Mouse (Mus musculus) small intestine, adult 2 months (tissue): ENCODE measurements around the gene Asic2. TPM values are rescaled to one million over a fixed set of nuclear protein-coding genes. Genes with fewer than 3 reads are reported as not detected.

ENCODE experiments used
- H3K27ac ChIP-seq: fragments of 200-500 bp; 2 replicates; pipeline ENCODE4 v1.5.1; 2012; ENCODE audit warnings: low read depth, low read length, control low read depth, inconsistent platforms; ENCODE audit not compliant: insufficient read depth
- H3K27me3 ChIP-seq: fragments of 200-500 bp; 2 replicates; pipeline ENCODE4 v1.6.1; 2012; ENCODE audit warnings: mild to moderate bottlenecking, moderate library complexity, low read length, inconsistent platforms; ENCODE audit not compliant: control insufficient read depth, insufficient read depth
- H3K36me3 ChIP-seq: fragments of 200-500 bp; 2 replicates; pipeline ENCODE4 v1.6.1; 2012; ENCODE audit warnings: mild to moderate bottlenecking, low read length, control low read depth, inconsistent platforms; ENCODE audit not compliant: control insufficient read depth, insufficient read depth
- H3K4me1 ChIP-seq: fragments of 200-500 bp; 2 replicates; pipeline ENCODE4 v1.6.1; 2012; ENCODE audit warnings: low read length, inconsistent platforms, mixed read lengths; ENCODE audit not compliant: control insufficient read depth, insufficient read depth, insufficient read length
- H3K4me3 ChIP-seq: fragments of 200-500 bp; 2 replicates; pipeline ENCODE4 v1.5.1; 2012; ENCODE audit warnings: low read depth, mild to moderate bottlenecking, control low read depth, inconsistent platforms, low read length, moderate library complexity
- CTCF ChIP-seq: fragments of 200-500 bp; IDR thresholded peaks from 2 replicates; pipeline ENCODE4 v1.5.1; 2012; ENCODE audit warnings: low read depth, mild to moderate bottlenecking, control low read depth, inconsistent platforms, low read length, moderate library complexity, mixed read lengths; ENCODE audit not compliant: insufficient replicate concordance, insufficient read length; ENCODE audit errors: extremely low read depth
- POLR2A ChIP-seq: fragments of 200-500 bp; IDR thresholded peaks from 2 replicates; pipeline ENCODE4 v1.6.1; 2012; ENCODE audit warnings: low read depth, mild to moderate bottlenecking, control low read depth, inconsistent platforms, low read length, moderate library complexity
- WGBS: fragments of 180-500 bp; shearing (Covaris S2); methylation state at CpG from one replicate; pipeline ENCODE4 v1.1.7; 2018; 5-methylcytosine and 5-hydroxymethylcytosine counted together
- polyA plus RNA-seq: library from polyadenylated mRNA; depleted of rRNA; stranded (reverse); fragments of >200 nt; gene quantifications from 2 replicates; pipeline ENCODE4 v1.2.3, GENCODE M21; 2012

The Asic2 gene
- polyA plus RNA-seq, 1 experiment: 1.4 TPM

GRCm38 (mm10) chr11:81714801-81715200 is 253.5 kb downstream of the Asic2 start:
- no peak overlapping the region for H3K27ac ChIP-seq
- H3K27me3 ChIP-seq: no peaks in the 10 kb centered on the region
- no peak for TF ChIP-seq POLR2A
- no peak for TF ChIP-seq CTCF
- 68% methylated on average over 4 of the region's 4 CpGs for WGBS
- no peak overlapping the region for H3K4me3 ChIP-seq
- no peaks in the 10 kb centered on the region for H3K36me3 ChIP-seq
- H3K4me1 ChIP-seq: no peaks in the 10 kb centered on the region

- Histone ChIP-seq H3K27ac (no peak overlapping the region), H3K4me1 (no peaks in the 10 kb centered on the region), H3K36me3 (no peaks in the 10 kb centered on the region), H3K4me3 (no peak overlapping the region), H3K27me3 (no peaks in the 10 kb centered on the region)
- WGBS: 79% methylated on average over 5 of the region's 5 CpGs
- no peak for TF ChIP-seq CTCF
Observed at GRCm38 (mm10) chr11:81706996-81707395, 261.3 kb downstream of the Asic2 start.

- H3K27ac ChIP-seq: no peak overlapping the region
- no peaks in the 10 kb centered on the region for H3K36me3 ChIP-seq
- H3K4me3 ChIP-seq: no peak overlapping the region
- no peaks in the 10 kb centered on the region for H3K4me1 ChIP-seq
- no peak for TF ChIP-seq CTCF
- TF ChIP-seq POLR2A: no peak
- 63% methylated on average over 1 of the region's 1 CpGs for WGBS
- H3K27me3 ChIP-seq: no peaks in the 10 kb centered on the region
Observed at GRCm38 (mm10) chr11:81698008-81698407, 270.2 kb downstream of the Asic2 start.

GRCm38 (mm10) chr11:81695501-81695900 is 272.8 kb downstream of the Asic2 start:
- Histone ChIP-seq H3K4me1 (no peaks in the 10 kb centered on the region), H3K27me3 (no peaks in the 10 kb centered on the region), H3K36me3 (no peaks in the 10 kb centered on the region), H3K4me3 (no peak overlapping the region), H3K27ac (no peak overlapping the region)
- 76% methylated on average over 2 of the region's 2 CpGs for WGBS
- TF ChIP-seq CTCF: no peak
- no peak for TF ChIP-seq POLR2A

- 74% methylated on average over 2 of the region's 2 CpGs for WGBS
- H3K4me3 ChIP-seq: no peak overlapping the region
- no peak for TF ChIP-seq POLR2A
- TF ChIP-seq CTCF: no peak
- no peak overlapping the region for H3K27ac ChIP-seq
- no peaks in the 10 kb centered on the region for H3K27me3 ChIP-seq
- no peaks in the 10 kb centered on the region for H3K36me3 ChIP-seq
- no peaks in the 10 kb centered on the region for H3K4me1 ChIP-seq
Observed at GRCm38 (mm10) chr11:81680511-81680910, 287.7 kb downstream of the Asic2 start.

- TF ChIP-seq CTCF: no peak
- TF ChIP-seq POLR2A: no peak
- Histone ChIP-seq H3K27ac (no peak overlapping the region), H3K4me1 (no peaks in the 10 kb centered on the region), H3K36me3 (no peaks in the 10 kb centered on the region), H3K27me3 (no peaks in the 10 kb centered on the region), H3K4me3 (no peak overlapping the region)
Observed at GRCm38 (mm10) chr11:81671724-81672123, 296.5 kb downstream of the Asic2 start.

- Histone ChIP-seq H3K36me3 (no peaks in the 10 kb centered on the region), H3K4me3 (no peak overlapping the region), H3K4me1 (no peaks in the 10 kb centered on the region), H3K27ac (no peak overlapping the region), H3K27me3 (no peaks in the 10 kb centered on the region)
- 58% methylated on average over 3 of the region's 3 CpGs for WGBS
- TF ChIP-seq CTCF (no peak), POLR2A (no peak)
Observed at GRCm38 (mm10) chr11:81670436-81670835, 297.8 kb downstream of the Asic2 start.

GRCm38 (mm10) chr11:81658850-81659249 is 309.4 kb downstream of the Asic2 start:
- Histone ChIP-seq H3K27me3 (no peaks in the 10 kb centered on the region), H3K4me3 (no peak overlapping the region), H3K4me1 (no peaks in the 10 kb centered on the region), H3K36me3 (no peaks in the 10 kb centered on the region), H3K27ac (no peak overlapping the region)
- WGBS: 53% methylated on average over 1 of the region's 1 CpGs
- no peak for TF ChIP-seq CTCF
- no peak for TF ChIP-seq POLR2A
